Mouse (Mus musculus): ENCODE measurements at regions not wholly inside any gene's neighbourhood (a gene's known extent, or its start where the extent isn't known, plus 50 kb on each side); places are given as distances from the start of the nearest gene placed in this dataset.

DNA sequence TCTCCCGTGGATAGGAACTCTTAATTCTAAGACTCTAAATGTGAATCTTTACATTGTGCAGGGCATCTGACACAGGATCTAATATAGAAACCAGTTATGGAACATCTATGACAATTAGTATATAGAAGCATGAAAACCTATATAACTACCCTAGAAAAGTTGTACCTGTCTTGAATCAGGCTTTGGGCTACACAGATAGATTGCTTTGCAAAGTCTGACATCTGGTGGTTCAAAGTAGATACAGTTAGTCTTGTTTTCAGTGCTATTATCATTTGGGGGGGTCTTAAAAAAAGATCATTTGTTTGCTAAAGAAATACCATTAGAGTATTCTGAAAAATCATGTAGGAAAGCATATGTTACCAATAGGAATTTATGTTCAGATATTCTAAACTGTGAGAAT is 264.7 kb downstream of the Myh15 start:
- H3K27me3 ChIP-seq (ENCODE audit: insufficient read depth, low read length), result no peaks in the 10 kb centered on the region
- H3K4me3 ChIP-seq (replicated peaks; ENCODE audit: low read length), result no peak overlapping the region
- no peak for TF ChIP-seq NANOG (IDR thresholded peaks at IDR 0.05; ENCODE audit: borderline replicate concordance, low read length)
- no peak for TF ChIP-seq CTCF (conservative IDR thresholded peaks at IDR 0.05; ENCODE audit: low read length)
- TF ChIP-seq POU5F1 (IDR thresholded peaks at IDR 0.05; ENCODE audit: borderline replicate concordance, low read length), result no peak
- no peaks in the 10 kb centered on the region for H3K36me3 ChIP-seq (ENCODE audit: insufficient read depth, low read length)
- no peaks in the 10 kb centered on the region for H3K9me3 ChIP-seq (ENCODE audit: low read length)
- H3K4me1 ChIP-seq (replicated peaks; ENCODE audit: low read depth, low read length), result no peaks in the 10 kb centered on the region

DNA sequence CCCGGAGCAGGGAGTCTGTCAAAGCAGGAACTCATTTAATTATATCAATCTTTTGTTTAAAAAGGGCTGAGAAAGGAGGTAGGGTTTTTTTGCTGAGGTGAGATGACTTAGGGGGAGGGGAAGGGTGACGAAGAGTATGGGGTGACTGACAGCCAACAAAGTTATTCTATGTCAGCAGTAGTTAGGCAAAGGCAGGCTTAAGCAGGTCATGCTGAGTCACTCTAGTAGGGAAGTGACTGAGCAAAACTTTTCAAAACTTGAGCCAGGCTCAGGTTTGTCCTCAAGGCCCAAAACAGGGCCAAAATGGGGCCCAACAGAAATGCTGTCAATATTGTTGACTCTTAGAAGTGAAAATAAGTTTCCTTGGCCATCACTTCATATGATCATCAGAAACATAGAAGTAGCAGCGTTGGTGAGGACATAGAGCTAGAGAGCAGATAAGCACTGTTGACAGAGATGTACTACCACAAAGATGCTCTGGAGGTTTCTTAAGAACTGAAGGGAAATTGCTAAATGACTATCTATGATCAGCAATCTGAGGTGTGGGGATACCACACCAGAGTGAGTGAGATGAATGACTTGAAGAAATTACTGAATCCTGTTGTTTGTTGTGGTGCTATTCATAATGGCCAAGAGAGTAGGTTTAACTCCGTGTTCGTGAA is 273.6 kb downstream of the Myh15 start:
- TF ChIP-seq NANOG (IDR thresholded peaks at IDR 0.05; ENCODE audit: borderline replicate concordance, low read length) (no peak), CTCF (conservative IDR thresholded peaks at IDR 0.05; ENCODE audit: low read length) (no peak), POU5F1 (IDR thresholded peaks at IDR 0.05; ENCODE audit: borderline replicate concordance, low read length) (no peak)
- H3K27me3 ChIP-seq (ENCODE audit: insufficient read depth, low read length), result no peaks in the 10 kb centered on the region
- H3K36me3 ChIP-seq (ENCODE audit: insufficient read depth, low read length), result no peaks in the 10 kb centered on the region
- no peaks in the 10 kb centered on the region for H3K4me1 ChIP-seq (replicated peaks; ENCODE audit: low read depth, low read length)
- no peak overlapping the region for H3K4me3 ChIP-seq (replicated peaks; ENCODE audit: low read length)
- H3K9me3 ChIP-seq (ENCODE audit: low read length), result no peaks in the 10 kb centered on the region

DNA sequence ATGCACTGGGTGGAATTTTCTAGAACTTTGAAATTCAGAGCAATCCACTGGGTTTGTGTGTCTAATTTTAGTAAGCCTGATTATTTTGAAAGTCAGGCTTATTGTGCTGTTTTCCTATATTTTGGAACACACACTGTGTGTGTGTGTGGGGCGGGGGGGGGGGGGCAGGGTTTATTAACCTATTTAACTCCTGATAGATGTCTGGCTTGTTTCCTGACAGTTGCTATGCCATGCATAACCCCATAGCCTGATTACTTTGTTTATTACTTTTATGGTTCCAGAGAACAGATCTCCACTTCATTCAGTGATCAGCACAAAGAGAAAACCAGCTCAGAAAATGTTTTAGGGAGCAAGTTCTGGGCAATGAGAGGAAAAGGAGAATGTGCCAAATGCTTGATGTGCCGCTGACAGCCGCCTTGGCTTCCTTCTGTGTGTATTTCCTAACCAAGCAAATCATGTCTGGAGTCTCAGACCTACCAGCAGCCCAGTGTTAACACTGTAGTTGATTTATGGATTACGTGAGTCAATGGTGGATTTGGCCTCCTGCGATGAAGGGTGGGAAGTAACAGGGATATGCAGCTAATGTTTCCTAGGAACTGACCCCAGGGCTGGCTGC is 274.9 kb downstream of the Myh15 start:
- Histone ChIP-seq H3K9me3 (ENCODE audit: low read length) (no peaks in the 10 kb centered on the region), H3K4me3 (replicated peaks; ENCODE audit: low read length) (no peak overlapping the region), H3K4me1 (replicated peaks; ENCODE audit: low read depth, low read length) (no peaks in the 10 kb centered on the region), H3K36me3 (ENCODE audit: insufficient read depth, low read length) (no peaks in the 10 kb centered on the region), H3K27me3 (ENCODE audit: insufficient read depth, low read length) (no peaks in the 10 kb centered on the region)
- TF ChIP-seq NANOG (IDR thresholded peaks at IDR 0.05; ENCODE audit: borderline replicate concordance, low read length) (no peak), POU5F1 (IDR thresholded peaks at IDR 0.05; ENCODE audit: borderline replicate concordance, low read length) (no peak), CTCF (conservative IDR thresholded peaks at IDR 0.05; ENCODE audit: low read length) (no peak)

DNA sequence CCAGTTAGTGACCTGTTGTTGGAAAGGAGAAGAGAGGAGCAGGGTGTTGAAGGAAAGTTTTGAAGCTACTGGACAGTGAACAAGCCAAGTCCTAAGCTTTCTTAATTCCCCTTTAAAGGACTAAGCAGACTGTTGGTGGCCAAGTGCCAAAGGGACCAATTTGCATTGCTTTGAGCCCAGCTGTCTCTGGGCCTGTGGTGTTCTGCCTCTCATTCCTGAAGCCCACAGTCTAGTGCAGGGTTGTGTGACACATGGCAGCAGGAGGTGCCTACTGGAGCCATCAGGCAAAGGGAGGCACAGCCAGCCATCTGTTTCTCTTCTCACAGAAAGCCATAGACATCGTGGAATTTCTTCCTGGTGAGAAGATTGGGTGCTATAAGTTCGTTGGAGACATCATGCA is 278.6 kb downstream of the Myh15 start:
- H3K4me3 ChIP-seq (replicated peaks; ENCODE audit: low read length), result no peak overlapping the region
- H3K36me3 ChIP-seq (ENCODE audit: insufficient read depth, low read length), result no peaks in the 10 kb centered on the region
- no peak for TF ChIP-seq NANOG (IDR thresholded peaks at IDR 0.05; ENCODE audit: borderline replicate concordance, low read length)
- TF ChIP-seq POU5F1 (IDR thresholded peaks at IDR 0.05; ENCODE audit: borderline replicate concordance, low read length), result no peak
- TF ChIP-seq CTCF (conservative IDR thresholded peaks at IDR 0.05; ENCODE audit: low read length), result no peak
- H3K9me3 ChIP-seq (ENCODE audit: low read length), result no peaks in the 10 kb centered on the region
- no peaks in the 10 kb centered on the region for H3K27me3 ChIP-seq (ENCODE audit: insufficient read depth, low read length)
- H3K4me1 ChIP-seq (replicated peaks; ENCODE audit: low read depth, low read length), result no peaks in the 10 kb centered on the region

DNA sequence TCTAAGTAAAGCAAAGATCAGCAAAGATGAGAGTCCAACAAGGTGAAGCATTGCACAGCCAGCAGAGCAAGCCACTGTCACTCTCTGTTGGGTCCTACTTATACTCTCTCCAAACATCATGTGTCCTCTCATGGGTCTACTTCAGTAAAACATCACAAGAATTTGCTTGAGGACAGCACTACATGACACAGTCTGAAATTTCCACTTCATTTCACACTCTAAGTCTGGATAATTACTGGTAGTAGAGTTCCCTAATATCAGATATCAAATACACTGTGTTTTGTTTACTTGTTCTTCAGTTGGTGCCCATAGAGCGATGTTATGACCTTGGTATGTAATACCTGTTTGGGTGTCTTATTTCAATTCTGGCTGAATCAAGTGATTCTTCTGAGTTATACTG is 280.7 kb downstream of the Myh15 start:
- no peaks in the 10 kb centered on the region for H3K27me3 ChIP-seq (ENCODE audit: insufficient read depth, low read length)
- no peaks in the 10 kb centered on the region for H3K4me1 ChIP-seq (replicated peaks; ENCODE audit: low read depth, low read length)
- H3K9me3 ChIP-seq (ENCODE audit: low read length), result no peaks in the 10 kb centered on the region
- no peak for TF ChIP-seq POU5F1 (IDR thresholded peaks at IDR 0.05; ENCODE audit: borderline replicate concordance, low read length)
- no peak for TF ChIP-seq NANOG (IDR thresholded peaks at IDR 0.05; ENCODE audit: borderline replicate concordance, low read length)
- TF ChIP-seq CTCF (conservative IDR thresholded peaks at IDR 0.05; ENCODE audit: low read length), result no peak
- H3K4me3 ChIP-seq (replicated peaks; ENCODE audit: low read length), result no peak overlapping the region
- H3K36me3 ChIP-seq (ENCODE audit: insufficient read depth, low read length), result no peaks in the 10 kb centered on the region

DNA sequence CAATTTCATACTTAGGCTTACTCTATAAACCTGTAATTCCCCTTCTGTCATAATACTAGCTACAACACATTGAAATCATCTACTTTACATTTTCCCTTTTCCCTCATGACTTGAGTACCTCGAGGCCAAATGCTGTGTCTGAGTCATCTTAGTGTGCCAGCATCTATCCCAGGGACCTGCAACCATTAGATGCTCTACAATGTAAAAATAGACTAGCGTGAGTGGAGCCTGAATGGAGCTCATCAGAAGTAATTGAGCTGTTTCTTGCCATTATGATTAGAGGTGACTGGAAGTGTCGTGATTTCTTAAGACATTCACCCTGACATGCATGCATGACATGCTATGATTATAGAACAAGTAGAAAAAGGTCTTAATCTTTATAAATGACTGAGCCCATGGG is 301.1 kb downstream of the Myh15 start:
- no peaks in the 10 kb centered on the region for H3K9me3 ChIP-seq (ENCODE audit: low read length)
- TF ChIP-seq CTCF (conservative IDR thresholded peaks at IDR 0.05; ENCODE audit: low read length) (no peak), POU5F1 (IDR thresholded peaks at IDR 0.05; ENCODE audit: borderline replicate concordance, low read length) (no peak), NANOG (IDR thresholded peaks at IDR 0.05; ENCODE audit: borderline replicate concordance, low read length) (no peak)
- H3K27me3 ChIP-seq (ENCODE audit: insufficient read depth, low read length), result no peaks in the 10 kb centered on the region
- no peaks in the 10 kb centered on the region for H3K36me3 ChIP-seq (ENCODE audit: insufficient read depth, low read length)
- H3K4me3 ChIP-seq (replicated peaks; ENCODE audit: low read length), result no peak overlapping the region
- no peaks in the 10 kb centered on the region for H3K4me1 ChIP-seq (replicated peaks; ENCODE audit: low read depth, low read length)

DNA sequence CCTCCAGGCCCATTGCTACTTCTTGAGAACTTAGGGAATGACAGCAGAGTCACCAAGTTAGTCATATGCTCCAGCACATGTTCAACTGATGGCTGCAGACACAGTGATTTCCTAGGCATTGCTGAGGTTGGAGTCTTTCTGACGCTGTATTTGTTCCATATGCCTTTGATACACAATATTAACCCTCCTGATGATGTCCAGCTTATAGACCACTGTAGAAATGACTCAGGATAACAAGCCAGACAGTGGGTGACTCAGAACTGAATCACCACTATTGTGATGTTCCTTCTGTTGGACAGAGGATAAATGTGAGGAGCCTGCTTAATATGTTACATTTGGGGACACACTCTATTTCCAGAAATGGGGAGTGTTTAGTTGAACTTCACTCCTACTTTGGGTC is 304.4 kb downstream of the Myh15 start:
- Histone ChIP-seq H3K9me3 (ENCODE audit: low read length) (no peaks in the 10 kb centered on the region), H3K4me3 (replicated peaks; ENCODE audit: low read length) (no peak overlapping the region), H3K27me3 (ENCODE audit: insufficient read depth, low read length) (no peaks in the 10 kb centered on the region), H3K36me3 (ENCODE audit: insufficient read depth, low read length) (no peaks in the 10 kb centered on the region), H3K4me1 (replicated peaks; ENCODE audit: low read depth, low read length) (no peaks in the 10 kb centered on the region)
- TF ChIP-seq NANOG (IDR thresholded peaks at IDR 0.05; ENCODE audit: borderline replicate concordance, low read length) (no peak), POU5F1 (IDR thresholded peaks at IDR 0.05; ENCODE audit: borderline replicate concordance, low read length) (no peak), CTCF (conservative IDR thresholded peaks at IDR 0.05; ENCODE audit: low read length) (no peak)

DNA sequence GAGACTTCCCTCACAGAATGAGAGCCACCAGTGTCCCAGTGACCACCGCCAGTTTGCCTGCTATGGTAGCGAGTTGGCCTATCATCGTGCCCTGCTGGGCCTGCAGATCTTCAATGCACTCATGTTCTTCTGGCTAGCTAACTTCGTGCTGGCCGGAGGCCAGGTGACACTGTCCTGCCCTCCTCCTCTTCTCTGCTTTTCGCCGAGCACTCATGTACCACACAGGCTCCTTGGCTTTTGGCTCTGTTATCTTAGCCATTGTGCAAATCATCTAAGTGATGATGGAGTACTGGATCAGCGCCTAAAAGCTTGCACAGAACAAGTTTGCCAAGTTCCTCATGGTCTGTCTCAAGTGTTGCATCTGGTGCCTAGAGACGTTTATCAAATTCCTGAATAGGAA is 312.2 kb downstream of the Myh15 start:
- no peak overlapping the region for H3K4me3 ChIP-seq (replicated peaks; ENCODE audit: low read length)
- no peaks in the 10 kb centered on the region for H3K9me3 ChIP-seq (ENCODE audit: low read length)
- TF ChIP-seq POU5F1 (IDR thresholded peaks at IDR 0.05; ENCODE audit: borderline replicate concordance, low read length), result no peak
- no peak for TF ChIP-seq CTCF (conservative IDR thresholded peaks at IDR 0.05; ENCODE audit: low read length)
- no peak for TF ChIP-seq NANOG (IDR thresholded peaks at IDR 0.05; ENCODE audit: borderline replicate concordance, low read length)
- no peaks in the 10 kb centered on the region for H3K4me1 ChIP-seq (replicated peaks; ENCODE audit: low read depth, low read length)
- no peaks in the 10 kb centered on the region for H3K27me3 ChIP-seq (ENCODE audit: insufficient read depth, low read length)
- H3K36me3 ChIP-seq (ENCODE audit: insufficient read depth, low read length), result no peaks in the 10 kb centered on the region

DNA sequence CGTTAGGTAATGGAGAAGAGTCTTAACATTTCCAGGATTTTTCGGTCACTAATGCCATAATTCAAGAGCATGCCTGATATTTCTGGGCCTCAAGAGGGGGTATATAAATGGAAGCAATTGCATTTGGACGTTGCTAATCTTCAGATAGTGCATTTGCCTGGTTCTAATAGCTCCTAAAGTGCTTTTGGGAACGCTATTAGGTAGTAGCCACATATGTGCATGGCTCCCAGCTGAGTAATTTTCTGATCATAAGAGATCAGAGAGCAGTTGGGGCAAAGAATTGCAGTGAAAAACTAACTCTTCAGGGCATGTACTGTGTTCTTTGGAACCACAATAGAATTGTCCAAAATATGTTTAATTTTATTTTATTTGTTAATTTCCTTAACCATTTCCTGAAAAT is 317.8 kb downstream of the Myh15 start:
- no peaks in the 10 kb centered on the region for H3K27me3 ChIP-seq (ENCODE audit: insufficient read depth, low read length)
- H3K4me3 ChIP-seq (replicated peaks; ENCODE audit: low read length), result no peak overlapping the region
- no peaks in the 10 kb centered on the region for H3K4me1 ChIP-seq (replicated peaks; ENCODE audit: low read depth, low read length)
- TF ChIP-seq CTCF (conservative IDR thresholded peaks at IDR 0.05; ENCODE audit: low read length), result no peak
- no peak for TF ChIP-seq NANOG (IDR thresholded peaks at IDR 0.05; ENCODE audit: borderline replicate concordance, low read length)
- TF ChIP-seq POU5F1 (IDR thresholded peaks at IDR 0.05; ENCODE audit: borderline replicate concordance, low read length), result no peak
- no peaks in the 10 kb centered on the region for H3K36me3 ChIP-seq (ENCODE audit: insufficient read depth, low read length)
- no peaks in the 10 kb centered on the region for H3K9me3 ChIP-seq (ENCODE audit: low read length)

All from E14TG2a.4 (cell line).